Mouse (Mus musculus) monocyte, adult 2 months (primary cell): ENCODE measurements around the gene Chrna4.
A peak's percentile ranks its signal among the peaks of the same experiment; 100 is the strongest.

Source experiments
- DNase-seq, 2 experiments: peaks; one replicate each; pipeline ENCODE4 v3.0.0; 2022; ENCODE audit warnings: low spot score in 2 of 2, low read depth in 1 of 2

The Chrna4 gene

GRCm38 (mm10) chr2:181043437-181043836 lies at the start of gene Chrna4:
Chrna4 (minus strand) TSS chr2:181043546.
- DNase-seq, result no peak

GRCm38 (mm10) chr2:181090123-181090522 lies 46.8 kb upstream of the Chrna4 start:
- no peak for DNase-seq

DNA sequence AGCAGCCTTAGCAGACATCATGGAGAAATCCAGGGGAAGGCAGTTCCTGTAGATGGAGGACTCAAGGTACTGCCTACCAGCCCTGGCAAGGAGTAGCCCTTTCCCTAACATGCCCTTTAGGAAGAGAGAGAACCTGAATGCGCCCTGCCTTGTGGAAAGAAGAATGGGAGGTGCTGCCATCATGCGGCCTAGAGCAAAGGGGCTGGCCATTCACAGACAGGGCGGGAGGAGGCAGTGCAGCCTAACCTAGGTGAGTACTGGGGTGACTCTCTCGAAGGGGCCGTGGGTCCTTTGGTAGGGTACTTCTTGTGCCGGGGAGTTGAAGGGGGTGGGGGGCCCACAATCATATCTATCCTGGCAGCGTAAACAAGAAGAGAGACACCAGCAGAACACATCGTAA lies 41.7 kb upstream of the Chrna4 start:
- no peak for DNase-seq

DNA sequence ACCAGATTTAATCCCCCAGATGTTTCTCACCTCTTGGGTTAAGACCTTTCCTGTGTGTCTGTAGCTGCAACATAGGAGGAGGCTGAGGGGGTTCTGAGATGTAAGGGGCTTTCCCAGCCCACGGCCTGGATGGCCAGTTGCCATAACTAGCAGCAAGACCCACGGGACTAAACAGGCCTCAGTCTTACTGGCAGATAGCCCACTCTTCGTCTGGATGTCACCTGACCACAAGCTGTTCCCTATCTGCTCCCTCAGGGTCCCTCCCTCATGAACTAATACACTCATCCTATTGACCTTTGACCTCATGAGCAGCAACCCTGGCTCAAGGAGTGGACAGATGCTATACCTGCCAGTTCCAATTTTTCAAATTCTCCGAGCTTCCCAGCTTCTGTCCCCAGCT lies 40.6 kb upstream of the Chrna4 start:
- DNase-seq, result no peak

- no peak for DNase-seq
Observed at GRCm38 (mm10) chr2:181080886-181081285, 37.5 kb upstream of the Chrna4 start.

GRCm38 (mm10) chr2:181079518-181079917 lies 36.2 kb upstream of the Chrna4 start:
- no peak for DNase-seq

GRCm38 (mm10) chr2:181078908-181079307 lies 35.6 kb upstream of the Chrna4 start:
- no peak for DNase-seq

GRCm38 (mm10) chr2:181075501-181075900 lies 32.2 kb upstream of the Chrna4 start:
- DNase-seq, result no peak

GRCm38 (mm10) chr2:181072403-181072714 lies 29.0 kb upstream of the Chrna4 start:
- DNase-seq, result no peak

DNA sequence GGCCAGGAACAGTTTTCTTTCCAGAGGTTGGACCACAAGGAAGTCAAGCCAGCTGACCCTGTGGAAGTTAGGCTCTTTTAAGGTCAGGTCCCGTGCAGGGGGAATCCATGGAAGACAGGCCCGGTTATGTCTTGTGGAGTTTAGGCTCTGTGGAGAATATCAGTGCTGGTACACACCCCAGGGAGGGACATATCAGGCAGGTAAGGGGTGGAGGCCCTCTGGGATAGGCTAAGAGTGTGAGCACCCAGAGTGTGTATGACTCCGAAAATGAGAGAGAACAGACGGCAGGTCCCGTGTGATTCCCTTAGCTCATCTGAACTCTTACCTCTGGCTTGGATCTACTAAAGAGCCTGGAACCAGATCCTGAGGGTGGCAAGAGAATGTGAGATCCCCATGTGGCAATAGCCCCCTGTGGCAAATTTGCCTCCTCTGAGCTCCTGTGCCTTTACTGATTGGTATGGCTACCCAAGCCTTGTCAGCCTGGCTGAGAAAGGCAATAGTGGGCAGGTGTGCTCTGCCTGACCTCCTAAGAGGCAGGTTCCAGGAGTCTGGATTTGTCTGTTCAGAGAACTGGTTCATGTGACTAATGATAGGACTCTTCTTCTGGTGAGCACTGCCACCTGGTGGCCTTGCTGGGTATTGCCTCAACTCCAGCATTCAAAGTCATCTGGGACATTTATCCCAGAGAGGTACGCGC lies 28.5 kb upstream of the Chrna4 start:
- DNase-seq, result peak in 1 of 2 experiments; percentile 44

- DNase-seq, result no peak
Observed at GRCm38 (mm10) chr2:181070136-181070535, 26.8 kb upstream of the Chrna4 start.

GRCm38 (mm10) chr2:181068499-181068898 lies 25.2 kb upstream of the Chrna4 start:
- no peak for DNase-seq

GRCm38 (mm10) chr2:181065827-181066226 lies 22.5 kb upstream of the Chrna4 start:
- DNase-seq, result no peak

DNA sequence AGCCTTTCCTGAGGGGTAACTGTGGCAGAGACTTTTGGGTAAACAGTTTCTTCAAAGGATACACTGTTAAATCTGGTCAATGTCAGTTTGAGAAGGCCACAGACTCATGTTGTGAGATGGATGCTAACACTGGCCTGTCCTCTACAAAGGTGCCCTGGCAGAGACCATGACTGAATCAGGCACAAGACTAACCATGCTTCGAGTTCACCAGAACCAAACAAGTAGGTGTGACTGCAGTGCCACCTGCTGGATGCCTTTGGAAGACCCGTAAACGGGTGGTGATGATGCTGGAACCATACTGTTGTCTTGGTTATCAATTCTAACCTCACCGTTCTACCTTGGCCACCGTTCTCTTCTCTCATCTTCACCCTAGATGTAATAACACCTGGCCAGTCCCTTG lies 16.8 kb upstream of the Chrna4 start:
- peak in 1 of 2 experiments; percentile 10 for DNase-seq

- no peak for DNase-seq
Observed at GRCm38 (mm10) chr2:181058193-181058592, 14.8 kb upstream of the Chrna4 start.

DNA sequence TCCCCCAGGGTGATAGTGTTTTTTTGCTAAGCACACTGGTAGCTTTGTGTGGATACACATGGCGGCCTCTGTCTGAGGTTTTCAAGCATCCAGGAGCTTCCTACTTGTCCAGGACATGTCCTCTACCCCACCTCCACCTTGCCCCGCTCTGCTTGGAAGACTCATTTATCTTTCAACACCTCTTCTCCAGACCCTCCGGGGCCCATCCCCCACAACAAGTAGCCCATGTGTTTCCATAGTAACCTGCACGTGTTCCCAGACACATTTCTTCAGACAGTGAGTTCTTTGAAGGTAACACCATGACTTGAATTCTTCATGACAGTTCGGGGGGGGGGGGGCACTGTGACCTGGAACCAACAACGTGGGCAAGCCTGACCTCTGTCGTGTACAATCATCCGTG lies 14.0 kb upstream of the Chrna4 start:
- no peak for DNase-seq

- DNase-seq, result no peak
Observed at GRCm38 (mm10) chr2:181052171-181052570, 8.8 kb upstream of the Chrna4 start.

GRCm38 (mm10) chr2:181048986-181049385 lies 5.6 kb upstream of the Chrna4 start:
- no peak for DNase-seq

DNA sequence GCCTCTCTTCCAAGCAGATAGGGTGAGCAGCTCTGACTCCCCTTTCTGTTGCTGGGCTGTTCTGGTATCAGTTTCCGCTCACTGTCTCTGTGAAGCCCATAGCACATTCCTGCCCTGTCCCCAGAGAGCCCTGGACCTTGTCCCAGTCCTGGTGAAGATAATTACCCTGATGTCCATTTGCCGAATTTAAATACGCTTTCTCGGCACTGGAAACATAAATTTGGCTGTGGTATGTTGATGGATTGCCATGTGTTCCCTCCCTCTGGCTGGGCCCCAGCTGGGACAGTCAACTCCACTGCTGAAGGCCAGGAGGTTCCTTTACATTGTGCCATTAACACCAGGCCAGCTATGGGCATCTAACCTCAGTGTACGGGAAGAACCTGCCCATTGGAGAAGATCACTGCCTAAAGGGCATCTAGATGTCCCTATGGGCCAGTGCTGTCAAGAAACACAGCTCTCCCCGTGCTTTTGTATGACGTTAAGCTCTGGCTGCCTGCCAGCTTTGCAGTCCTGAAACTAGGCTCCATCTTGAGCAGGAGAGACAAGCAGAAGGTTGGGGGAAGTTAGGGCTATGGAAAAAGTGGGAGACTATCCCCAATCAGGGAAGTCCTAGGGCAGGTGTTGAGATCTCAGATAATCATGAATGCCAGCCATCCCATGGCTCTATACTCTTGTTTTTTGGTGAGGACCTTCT lies 5.1 kb upstream of the Chrna4 start:
- DNase-seq, result no peak

- no peak for DNase-seq
Observed at GRCm38 (mm10) chr2:181044001-181044400, 655 bp upstream of the Chrna4 start.

- no peak for DNase-seq
Observed at GRCm38 (mm10) chr2:181042376-181042775, 970 bp downstream of the Chrna4 start.

GRCm38 (mm10) chr2:181041941-181042340 lies 1.4 kb downstream of the Chrna4 start:
- no peak for DNase-seq

GRCm38 (mm10) chr2:181039356-181039680 lies 4.0 kb downstream of the Chrna4 start:
- no peak for DNase-seq
